Mouse (Mus musculus): ENCODE data around the gene Skp2. TPM values are rescaled to one million over a fixed set of nuclear protein-coding genes. Genes with fewer than 3 reads are reported as not detected.

Gene Skp2
- polyA plus RNA-seq, 1 experiment from 2014 or later: 121 TPM

GRCm38 (mm10) chr15:9140252-9140680, 15.0 kb downstream of the Skp2 start, which contains the start of gene Lmbrd2:
Gene Lmbrd2, plus strand, starts transcription at chr15:9140550.
- peak within 1 kb of the TSS; percentile 79 for H3K9ac ChIP-seq (ENCODE audit: low read length)
- no peaks in the 10 kb centered on the region for H3K9me3 ChIP-seq (ENCODE audit: control insufficient read depth, low read length)
- DNase-seq (ENCODE audit: low spot score, missing footprints): peak; percentile 99
- peaks cover 11% of the 10 kb centered on the region; the same call in 1 of the 2 replicates for H3K4me1 ChIP-seq (ENCODE audit: control insufficient read depth, insufficient read depth, low read length)
- H3K4me2 ChIP-seq: peak within 1 kb of the TSS; percentile 73
- peaks cover 5% of the 10 kb centered on the region for H3K36me3 ChIP-seq (ENCODE audit: control insufficient read depth, insufficient read depth, low read length)
- H3K27ac ChIP-seq (ENCODE audit: low read depth, low read length): peak within 1 kb of the TSS; percentile 35; the same call in 1 of the 2 replicates
- WGBS: 0% methylated on average over 25 of the region's 34 CpGs
- peak within 1 kb of the TSS; percentile 85 for H3K4me3 ChIP-seq (ENCODE audit: low read depth, low read length)
- no peaks in the 10 kb centered on the region for H3K27me3 ChIP-seq (ENCODE audit: control insufficient read depth, insufficient read depth, low read length)
- ATAC-seq (ENCODE audit: low FRiP score): peak; percentile 99

- H3K9ac ChIP-seq (ENCODE audit: low read length): peak overlapping the region; percentile 79
- no peak for ATAC-seq (ENCODE audit: low FRiP score)
- no peak overlapping the region for H3K27ac ChIP-seq (ENCODE audit: low read depth, low read length)
- peaks cover 7% of the 10 kb centered on the region for H3K36me3 ChIP-seq (ENCODE audit: control insufficient read depth, insufficient read depth, low read length)
- peaks cover 11% of the 10 kb centered on the region; the same call in 1 of the 2 replicates for H3K4me1 ChIP-seq (ENCODE audit: control insufficient read depth, insufficient read depth, low read length)
- no peaks in the 10 kb centered on the region for H3K9me3 ChIP-seq (ENCODE audit: control insufficient read depth, low read length)
- H3K27me3 ChIP-seq (ENCODE audit: control insufficient read depth, insufficient read depth, low read length): no peaks in the 10 kb centered on the region
- peak overlapping the region; percentile 56 for H3K4me2 ChIP-seq
- peak overlapping the region; percentile 85 for H3K4me3 ChIP-seq (ENCODE audit: low read depth, low read length)
- 33% methylated on average over 10 of the region's 10 CpGs for WGBS
- peak; percentile 86 for DNase-seq (ENCODE audit: low spot score, missing footprints)
Observed at GRCm38 (mm10) chr15:9139447-9139846, 15.8 kb downstream of the Skp2 start.

GRCm38 (mm10) chr15:9134891-9135507, 20.2 kb downstream of the Skp2 start:
- no peak overlapping the region for H3K4me2 ChIP-seq
- H3K4me1 ChIP-seq (ENCODE audit: control insufficient read depth, insufficient read depth, low read length): peaks cover 7% of the 10 kb centered on the region; the same call in 1 of the 2 replicates
- 91% methylated on average over 6 of the region's 6 CpGs for WGBS
- peaks cover 9% of the 10 kb centered on the region for H3K36me3 ChIP-seq (ENCODE audit: control insufficient read depth, insufficient read depth, low read length)
- H3K27ac ChIP-seq (ENCODE audit: low read depth, low read length): no peak overlapping the region
- no peak for ATAC-seq (ENCODE audit: low FRiP score)
- H3K27me3 ChIP-seq (ENCODE audit: control insufficient read depth, insufficient read depth, low read length): no peaks in the 10 kb centered on the region
- no peaks in the 10 kb centered on the region for H3K9me3 ChIP-seq (ENCODE audit: control insufficient read depth, low read length)
- H3K4me3 ChIP-seq (ENCODE audit: low read depth, low read length): no peak overlapping the region
- H3K9ac ChIP-seq (ENCODE audit: low read length): no peak overlapping the region
- no peak for DNase-seq (ENCODE audit: low spot score, missing footprints)

GRCm38 (mm10) chr15:9132693-9133443, 22.4 kb downstream of the Skp2 start:
- no peak overlapping the region for H3K4me2 ChIP-seq
- H3K27ac ChIP-seq (ENCODE audit: low read depth, low read length): no peak overlapping the region
- ATAC-seq (ENCODE audit: low FRiP score) (no peak), DNase-seq (ENCODE audit: low spot score, missing footprints) (no peak)
- 92% methylated on average over 13 of the region's 13 CpGs for WGBS
- H3K27me3 ChIP-seq (ENCODE audit: control insufficient read depth, insufficient read depth, low read length): no peaks in the 10 kb centered on the region
- no peaks in the 10 kb centered on the region for H3K4me1 ChIP-seq (ENCODE audit: control insufficient read depth, insufficient read depth, low read length)
- H3K4me3 ChIP-seq (ENCODE audit: low read depth, low read length): no peak overlapping the region
- no peaks in the 10 kb centered on the region for H3K9me3 ChIP-seq (ENCODE audit: control insufficient read depth, low read length)
- peaks cover 15% of the 10 kb centered on the region for H3K36me3 ChIP-seq (ENCODE audit: control insufficient read depth, insufficient read depth, low read length)
- H3K9ac ChIP-seq (ENCODE audit: low read length): no peak overlapping the region

GRCm38 (mm10) chr15:9131499-9131888, 23.7 kb downstream of the Skp2 start:
- Histone ChIP-seq H3K9me3 (ENCODE audit: control insufficient read depth, low read length) (no peaks in the 10 kb centered on the region), H3K27ac (ENCODE audit: low read depth, low read length) (no peak overlapping the region), H3K4me2 (no peak overlapping the region), H3K27me3 (ENCODE audit: control insufficient read depth, insufficient read depth, low read length) (no peaks in the 10 kb centered on the region), H3K4me1 (ENCODE audit: control insufficient read depth, insufficient read depth, low read length) (no peaks in the 10 kb centered on the region), H3K36me3 (ENCODE audit: control insufficient read depth, insufficient read depth, low read length) (peaks cover 14% of the 10 kb centered on the region; the same call in 1 of the 2 replicates), H3K9ac (ENCODE audit: low read length) (no peak overlapping the region), H3K4me3 (ENCODE audit: low read depth, low read length) (no peak overlapping the region)
- ATAC-seq (ENCODE audit: low FRiP score): no peak
- WGBS: 91% methylated on average over 4 of the region's 4 CpGs
- DNase-seq (ENCODE audit: low spot score, missing footprints): no peak

GRCm38 (mm10) chr15:9130772-9131498, 24.3 kb downstream of the Skp2 start:
- ATAC-seq (ENCODE audit: low FRiP score) (no peak), DNase-seq (ENCODE audit: low spot score, missing footprints) (no peak)

GRCm38 (mm10) chr15:9127051-9127791, 28.0 kb downstream of the Skp2 start:
- peaks cover 22% of the 10 kb centered on the region for H3K36me3 ChIP-seq (ENCODE audit: control insufficient read depth, insufficient read depth, low read length)
- no peaks in the 10 kb centered on the region for H3K27me3 ChIP-seq (ENCODE audit: control insufficient read depth, insufficient read depth, low read length)
- no peaks in the 10 kb centered on the region for H3K4me1 ChIP-seq (ENCODE audit: control insufficient read depth, insufficient read depth, low read length)
- WGBS: 92% methylated on average over 7 of the region's 7 CpGs
- no peak overlapping the region for H3K9ac ChIP-seq (ENCODE audit: low read length)
- H3K9me3 ChIP-seq (ENCODE audit: control insufficient read depth, low read length): no peaks in the 10 kb centered on the region
- no peak overlapping the region for H3K27ac ChIP-seq (ENCODE audit: low read depth, low read length)
- ATAC-seq (ENCODE audit: low FRiP score): no peak
- no peak overlapping the region for H3K4me3 ChIP-seq (ENCODE audit: low read depth, low read length)
- no peak for DNase-seq (ENCODE audit: low spot score, missing footprints)
- H3K4me2 ChIP-seq: no peak overlapping the region

More at GRCm38 (mm10) chr15:9130772-9131498, 24.3 kb downstream of the Skp2 start:
- 88% methylated on average over 9 of the region's 9 CpGs for WGBS
- Histone ChIP-seq H3K9ac (ENCODE audit: low read length) (no peak overlapping the region), H3K27ac (ENCODE audit: low read depth, low read length) (no peak overlapping the region), H3K36me3 (ENCODE audit: control insufficient read depth, insufficient read depth, low read length) (peaks cover 14% of the 10 kb centered on the region; the same call in 1 of the 2 replicates), H3K4me2 (no peak overlapping the region), H3K4me3 (ENCODE audit: low read depth, low read length) (no peak overlapping the region), H3K4me1 (ENCODE audit: control insufficient read depth, insufficient read depth, low read length) (no peaks in the 10 kb centered on the region), H3K27me3 (ENCODE audit: control insufficient read depth, insufficient read depth, low read length) (no peaks in the 10 kb centered on the region), H3K9me3 (ENCODE audit: control insufficient read depth, low read length) (no peaks in the 10 kb centered on the region)

GRCm38 (mm10) chr15:9124856-9125255, 30.4 kb downstream of the Skp2 start:
- peaks cover 23% of the 10 kb centered on the region for H3K36me3 ChIP-seq (ENCODE audit: control insufficient read depth, insufficient read depth, low read length)

More at GRCm38 (mm10) chr15:9124856-9125255, 30.4 kb downstream of the Skp2 start:
- no peak for DNase-seq (ENCODE audit: low spot score, missing footprints)
- Histone ChIP-seq H3K4me2 (no peak overlapping the region), H3K4me3 (ENCODE audit: low read depth, low read length) (no peak overlapping the region), H3K27ac (ENCODE audit: low read depth, low read length) (no peak overlapping the region), H3K9ac (ENCODE audit: low read length) (no peak overlapping the region), H3K4me1 (ENCODE audit: control insufficient read depth, insufficient read depth, low read length) (no peaks in the 10 kb centered on the region), H3K27me3 (ENCODE audit: control insufficient read depth, insufficient read depth, low read length) (no peaks in the 10 kb centered on the region), H3K9me3 (ENCODE audit: control insufficient read depth, low read length) (no peaks in the 10 kb centered on the region)
- WGBS: 91% methylated on average over 21 of the region's 21 CpGs
- ATAC-seq (ENCODE audit: low FRiP score): no peak

All from midbrain, embryonic 11.5 days (tissue).